Mouse (Mus musculus) midbrain, embryonic 11.5 days (tissue): ENCODE results near the gene Cyp2j6. TPM values are rescaled to one million over a fixed set of nuclear protein-coding genes. Genes with fewer than 3 reads are reported as not detected.

Source experiments
- polyA plus RNA-seq: library from polyadenylated mRNA; unstranded; fragments of >200 nt; fragmentation: Nextera tagmentation; extraction: Ambion mirVana; gene quantifications from 2 replicates; pipeline ENCODE4 v1.2.1, GENCODE M21; 2014

Gene Cyp2j6
- polyA plus RNA-seq, 1 experiment from 2014 or later, result 2.9 TPM

Other genes starting within 250 kb of the Cyp2j6 start
- not detected in 2 replicates for gene Cyp2j11, start 205.0 kb downstream of the Cyp2j6 start, polyA plus RNA-seq
- gene Cyp2j8, start 46.3 kb downstream of the Cyp2j6 start, polyA plus RNA-seq, result not detected in 2 replicates
- 0.94 and 0.98 TPM in 2 replicates for gene Cyp2j9, start 37.9 kb upstream of the Cyp2j6 start, polyA plus RNA-seq
- not detected in 2 replicates for gene Cyp2j5, start 110.5 kb upstream of the Cyp2j6 start, polyA plus RNA-seq
- not detected in 2 replicates for gene Gm12695, start 231.5 kb upstream of the Cyp2j6 start, polyA plus RNA-seq